Mouse (Mus musculus) thymus, adult 2 months (tissue): Measurements from ENCODE around the gene Supt4a.

Experiments used
- CTCF ChIP-seq: fragments of 200-500 bp; IDR thresholded peaks from 2 replicates; pipeline ENCODE4 v1.5.1; 2012; ENCODE audit warnings: mild to moderate bottlenecking, control low read depth, low read length, moderate library complexity, borderline replicate concordance; ENCODE audit not compliant: control insufficient read depth, poor library complexity, insufficient read depth; ENCODE audit errors: extremely low read depth
- POLR2A ChIP-seq: fragments of 200-500 bp; IDR thresholded peaks from 2 replicates; pipeline ENCODE4 v1.6.1; 2012; ENCODE audit warnings: mild to moderate bottlenecking, low read length, control low read depth, moderate library complexity; ENCODE audit not compliant: control insufficient read depth, poor library complexity, insufficient read depth; ENCODE audit errors: extremely low read depth

DNA sequence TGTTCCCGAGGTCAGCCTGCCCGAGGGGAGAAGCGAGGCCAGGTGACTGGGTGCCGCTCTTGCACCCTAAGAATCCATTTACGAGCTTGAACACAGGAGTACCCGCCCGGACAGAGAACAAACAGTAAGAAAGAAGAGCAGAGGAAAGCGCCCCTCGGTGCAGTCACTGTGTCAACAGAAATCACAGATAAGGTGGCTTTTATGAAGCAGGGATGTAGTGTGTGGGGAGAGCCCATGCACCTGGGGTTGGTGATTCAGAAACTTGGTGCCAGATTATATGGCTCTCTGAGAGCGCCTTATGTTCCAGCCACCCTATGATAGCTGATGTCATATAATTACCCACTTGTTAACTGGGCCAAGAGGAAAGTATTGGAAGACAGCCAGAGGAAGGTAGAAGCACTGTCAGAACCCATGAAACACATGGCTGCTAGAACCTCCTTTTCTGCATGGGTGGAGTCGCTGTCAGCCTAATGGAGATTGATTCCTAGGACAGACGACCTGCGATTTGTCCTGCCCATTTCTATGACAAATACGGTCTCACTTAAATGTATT lies 40.1 kb upstream of the Supt4a start:
- TF ChIP-seq CTCF: no peak
- no peak for TF ChIP-seq POLR2A
